Mouse (Mus musculus) heart, embryonic 14.5 days (tissue): ENCODE measurements at regions not wholly inside any gene's neighbourhood (a gene's known extent, or its start where the extent isn't known, plus 50 kb on each side); places are given as distances from the start of the nearest gene placed in this dataset.

Experiments used
- ATAC-seq: fragments of 200-750 bp; cut with Nextera tagmentation; 2 replicates; pipeline ENCODE4 v1.8.0; 2017; ENCODE audit warnings: low read depth, moderate TSS enrichment; ENCODE audit not compliant: insufficient number of reproducible peaks, insufficient read depth, low FRiP score
- H3K27ac ChIP-seq, 2 experiments: fragments of 200-500 bp in 1 of 2; fragments of 300-500 bp in 1 of 2; sonication (generic) in 1 of 2; replicated peaks in 1 of 2; 2 replicates each; pipeline ENCODE4 v1.5.1; 2012 to 2014; ENCODE audit warnings: low read depth in 2 of 2, low read length in 2 of 2, control low read depth in 1 of 2, mild to moderate bottlenecking in 1 of 2, mixed read lengths in 1 of 2; ENCODE audit not compliant: control insufficient read depth in 1 of 2, insufficient read depth in 1 of 2
- H3K27me3 ChIP-seq: fragments of 300-500 bp; sonication (generic); 2 replicates; pipeline ENCODE4 v1.6.1; 2014; ENCODE audit warnings: mild to moderate bottlenecking, low read length, control low read depth; ENCODE audit not compliant: control insufficient read depth, insufficient read depth
- H3K36me3 ChIP-seq: fragments of 300-500 bp; sonication (generic); 2 replicates; pipeline ENCODE4 v1.6.1; 2014; ENCODE audit warnings: mild to moderate bottlenecking, control low read depth, low read length, mixed read lengths; ENCODE audit not compliant: control insufficient read depth, insufficient read depth
- H3K4me1 ChIP-seq, 2 experiments: fragments of 200-500 bp in 1 of 2; fragments of 300-500 bp in 1 of 2; sonication (generic) in 1 of 2; 2 replicates each; pipeline ENCODE4 v1.6.1; 2012 to 2014; ENCODE audit warnings: low read length in 2 of 2, control low read depth in 1 of 2, mixed read lengths in 1 of 2; ENCODE audit not compliant: control insufficient read depth in 2 of 2, insufficient read depth in 2 of 2
- H3K4me2 ChIP-seq: fragments of 300-500 bp; sonication (generic); 2 replicates; pipeline ENCODE4 v1.6.1; 2014; ENCODE audit warnings: mild to moderate bottlenecking, low read length
- H3K4me3 ChIP-seq, 2 experiments: fragments of 200-500 bp in 1 of 2; fragments of 300-500 bp in 1 of 2; sonication (generic) in 1 of 2; 2 replicates each; pipeline ENCODE4 v1.5.1; 2012 to 2014; ENCODE audit warnings: low read length in 2 of 2, mild to moderate bottlenecking in 2 of 2, control low read depth in 1 of 2, low read depth in 1 of 2, moderate library complexity in 1 of 2; ENCODE audit not compliant: control insufficient read depth in 1 of 2, insufficient read depth in 1 of 2
- H3K9ac ChIP-seq: fragments of 300-500 bp; sonication (generic); 2 replicates; pipeline ENCODE4 v1.6.1; 2014; ENCODE audit warnings: mild to moderate bottlenecking, low read length
- H3K9me3 ChIP-seq: fragments of 300-500 bp; sonication (generic); 2 replicates; pipeline ENCODE4 v1.6.1; 2016; ENCODE audit warnings: low read length, control low read depth; ENCODE audit not compliant: control insufficient read depth
- WGBS: fragments of 180-500 bp; shearing (Covaris S2); extraction: QIAGEN DNeasy Blood & Tissue Kit; methylation state at CpG from one replicate; pipeline ENCODE4 v1.1.7; 2014; 5-methylcytosine and 5-hydroxymethylcytosine counted together

DNA sequence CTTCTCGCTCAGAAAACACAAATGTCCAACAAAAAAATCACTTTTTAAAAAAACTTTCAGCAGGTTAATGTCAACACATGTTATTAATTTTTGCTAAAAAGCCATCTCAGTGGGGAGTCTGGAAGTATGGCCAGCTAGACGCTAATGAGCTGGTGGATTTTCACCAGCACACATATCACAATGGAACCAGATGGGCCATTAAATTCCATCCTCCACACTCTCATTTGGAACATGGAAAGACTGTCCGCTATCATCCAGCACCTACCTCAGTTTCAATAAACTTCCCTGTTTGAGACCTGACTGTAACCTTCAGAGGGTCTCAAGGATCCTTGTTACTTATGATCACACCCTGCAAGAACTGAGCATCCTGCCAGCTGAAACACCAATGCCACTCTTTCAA, 296.7 kb downstream of the Dcdc2c start:
- 77% methylated on average over 3 of the region's 3 CpGs for WGBS
- Histone ChIP-seq H3K27me3 (no peaks in the 10 kb centered on the region), H3K4me3 (no peak overlapping the region), H3K9ac (no peak overlapping the region), H3K4me2 (no peak overlapping the region), H3K36me3 (no peaks in the 10 kb centered on the region), H3K9me3 (no peaks in the 10 kb centered on the region), H3K27ac (no peak overlapping the region), H3K4me1 (no peaks in the 10 kb centered on the region)
- ATAC-seq: no peak

GRCm38 (mm10) chr12:28250526-28250925, 301.7 kb downstream of the Dcdc2c start:
- H3K4me2 ChIP-seq: no peak overlapping the region
- no peaks in the 10 kb centered on the region for H3K9me3 ChIP-seq
- no peak overlapping the region for H3K9ac ChIP-seq
- no peaks in the 10 kb centered on the region for H3K36me3 ChIP-seq
- no peak for ATAC-seq
- no peak overlapping the region for H3K4me3 ChIP-seq
- H3K4me1 ChIP-seq: no peaks in the 10 kb centered on the region
- H3K27ac ChIP-seq: no peak overlapping the region
- 48% methylated on average over 1 of the region's 1 CpGs for WGBS
- no peaks in the 10 kb centered on the region for H3K27me3 ChIP-seq

DNA sequence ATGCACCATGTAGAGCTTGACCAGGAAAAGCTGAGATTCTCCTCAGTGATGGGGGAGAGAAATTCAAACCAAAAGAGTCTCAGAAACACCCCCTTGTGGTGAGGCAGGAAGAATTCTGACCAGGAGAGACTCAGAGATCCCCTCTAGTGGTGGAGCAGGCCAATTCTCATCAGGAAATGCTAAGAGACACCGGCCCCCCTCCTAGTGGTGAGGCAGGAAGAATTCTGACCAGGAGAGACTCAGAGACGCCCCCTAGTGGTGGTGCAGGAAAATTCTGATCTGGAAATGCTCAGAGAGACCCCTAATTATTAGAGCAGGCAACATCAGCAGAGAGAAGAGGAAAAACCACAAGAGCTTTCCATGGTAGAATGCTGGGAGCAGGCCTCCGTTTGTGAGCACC, 303.4 kb downstream of the Dcdc2c start:
- H3K9me3 ChIP-seq: no peaks in the 10 kb centered on the region
- no peak overlapping the region for H3K9ac ChIP-seq
- no peak for ATAC-seq
- no peak overlapping the region for H3K4me3 ChIP-seq
- no peaks in the 10 kb centered on the region for H3K36me3 ChIP-seq
- H3K4me2 ChIP-seq: no peak overlapping the region
- 57% methylated on average over 3 of the region's 3 CpGs for WGBS
- no peaks in the 10 kb centered on the region for H3K27me3 ChIP-seq
- no peak overlapping the region for H3K27ac ChIP-seq
- no peaks in the 10 kb centered on the region for H3K4me1 ChIP-seq

- Histone ChIP-seq H3K27me3 (no peaks in the 10 kb centered on the region), H3K9me3 (no peaks in the 10 kb centered on the region), H3K4me1 (no peaks in the 10 kb centered on the region), H3K27ac (no peak overlapping the region), H3K9ac (no peak overlapping the region), H3K4me2 (no peak overlapping the region), H3K4me3 (no peak overlapping the region), H3K36me3 (no peaks in the 10 kb centered on the region)
- ATAC-seq: no peak
- WGBS: 86% methylated on average over 3 of the region's 3 CpGs
These were observed 303.9 kb downstream of the Dcdc2c start for GRCm38 (mm10) chr12:28248287-28248686.

DNA sequence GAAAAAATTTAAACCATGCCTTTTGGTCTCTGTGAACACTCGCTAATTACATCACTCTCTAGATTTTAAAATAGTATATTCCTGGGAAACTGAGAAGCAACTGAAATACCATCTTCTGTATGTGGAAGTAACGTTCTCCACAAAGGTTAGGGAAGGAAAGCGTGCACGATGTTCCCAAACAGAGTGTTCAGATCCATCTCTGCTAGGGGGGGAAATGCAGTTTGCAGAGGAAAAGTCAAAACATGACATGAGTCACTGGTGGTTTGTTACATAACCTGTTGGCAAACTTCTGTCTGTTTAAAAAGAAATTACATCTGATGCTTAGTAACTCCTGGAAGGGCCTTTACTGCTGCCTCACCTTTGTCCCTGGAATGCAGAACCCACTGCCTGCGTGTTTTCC, 314.2 kb downstream of the Dcdc2c start:
- no peaks in the 10 kb centered on the region for H3K4me1 ChIP-seq
- H3K9me3 ChIP-seq: no peaks in the 10 kb centered on the region
- no peak overlapping the region for H3K4me2 ChIP-seq
- no peak overlapping the region for H3K27ac ChIP-seq
- WGBS: 79% methylated on average over 5 of the region's 5 CpGs
- no peak for ATAC-seq
- no peaks in the 10 kb centered on the region for H3K27me3 ChIP-seq
- H3K9ac ChIP-seq: no peak overlapping the region
- H3K4me3 ChIP-seq: no peak overlapping the region
- H3K36me3 ChIP-seq: no peaks in the 10 kb centered on the region

DNA sequence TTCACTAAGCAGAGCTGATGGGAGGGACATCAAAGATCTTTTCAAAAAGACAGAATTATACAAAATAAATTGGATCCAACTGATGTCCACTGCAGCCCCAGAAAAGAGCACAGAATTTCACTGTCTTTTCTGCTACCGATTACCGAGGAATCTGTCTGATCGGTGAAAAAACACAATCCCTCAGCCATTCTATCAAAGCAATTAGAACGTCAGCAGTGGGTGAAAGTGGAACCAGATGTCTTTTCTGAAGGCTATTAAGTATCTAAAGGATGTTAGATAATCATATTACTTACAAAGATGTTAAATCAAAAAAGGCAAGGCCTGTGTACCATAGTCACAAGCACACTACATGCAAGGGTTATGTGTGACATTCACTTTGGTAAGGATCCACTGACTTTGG, 315.2 kb downstream of the Dcdc2c start:
- no peak for ATAC-seq
- Histone ChIP-seq H3K27me3 (no peaks in the 10 kb centered on the region), H3K4me1 (no peaks in the 10 kb centered on the region), H3K9ac (no peak overlapping the region), H3K4me3 (no peak overlapping the region), H3K4me2 (no peak overlapping the region), H3K36me3 (no peaks in the 10 kb centered on the region), H3K9me3 (no peaks in the 10 kb centered on the region), H3K27ac (no peak overlapping the region)
- WGBS: 82% methylated on average over 4 of the region's 4 CpGs

- Histone ChIP-seq H3K4me1 (no peaks in the 10 kb centered on the region), H3K27me3 (no peaks in the 10 kb centered on the region), H3K4me2 (no peak overlapping the region), H3K27ac (no peak overlapping the region), H3K9me3 (no peaks in the 10 kb centered on the region), H3K9ac (no peak overlapping the region), H3K4me3 (no peak overlapping the region), H3K36me3 (no peaks in the 10 kb centered on the region)
- ATAC-seq: no peak
- 77% methylated on average over 1 of the region's 1 CpGs for WGBS
These were observed 349.4 kb downstream of the Dcdc2c start for GRCm38 (mm10) chr12:28202847-28203246.

- Histone ChIP-seq H3K36me3 (no peaks in the 10 kb centered on the region), H3K27me3 (no peaks in the 10 kb centered on the region), H3K4me2 (no peak overlapping the region), H3K9me3 (peaks cover 10% of the 10 kb centered on the region; the same call in 1 of the 2 replicates), H3K9ac (no peak overlapping the region), H3K27ac (no peak overlapping the region), H3K4me3 (no peak overlapping the region), H3K4me1 (no peaks in the 10 kb centered on the region)
- no peak for ATAC-seq
These were observed 365.5 kb downstream of the Dcdc2c start for GRCm38 (mm10) chr12:28186695-28187094.
